Mouse (Mus musculus) lung, postnatal 14 days (tissue): ENCODE measurements around the gene Rab43.

Experiments used
- DNase-seq: peaks from one replicate; pipeline ENCODE4 v3.0.0; 2021

Rab43 gene

DNA sequence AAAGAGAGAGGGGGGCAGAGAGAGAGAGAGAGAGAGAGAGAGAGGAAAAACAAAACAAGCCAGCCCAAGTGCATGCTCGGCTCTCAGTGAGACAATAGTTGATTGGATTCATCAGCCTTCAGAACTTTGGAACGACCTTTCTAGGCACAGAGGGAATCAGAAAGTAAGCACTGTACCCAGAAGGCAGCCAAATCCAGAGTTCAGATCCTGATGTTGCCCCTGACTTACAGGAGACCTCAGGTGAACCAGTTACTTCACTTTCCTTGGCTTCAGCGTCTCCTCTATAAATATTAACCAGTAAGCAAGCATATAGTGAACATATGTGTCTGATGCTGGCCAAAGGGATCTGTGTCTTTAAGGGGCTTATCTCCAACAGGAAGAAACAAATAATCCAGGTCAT is 3.4 kb downstream of the Rab43 start:
- DNase-seq, result no peak

DNA sequence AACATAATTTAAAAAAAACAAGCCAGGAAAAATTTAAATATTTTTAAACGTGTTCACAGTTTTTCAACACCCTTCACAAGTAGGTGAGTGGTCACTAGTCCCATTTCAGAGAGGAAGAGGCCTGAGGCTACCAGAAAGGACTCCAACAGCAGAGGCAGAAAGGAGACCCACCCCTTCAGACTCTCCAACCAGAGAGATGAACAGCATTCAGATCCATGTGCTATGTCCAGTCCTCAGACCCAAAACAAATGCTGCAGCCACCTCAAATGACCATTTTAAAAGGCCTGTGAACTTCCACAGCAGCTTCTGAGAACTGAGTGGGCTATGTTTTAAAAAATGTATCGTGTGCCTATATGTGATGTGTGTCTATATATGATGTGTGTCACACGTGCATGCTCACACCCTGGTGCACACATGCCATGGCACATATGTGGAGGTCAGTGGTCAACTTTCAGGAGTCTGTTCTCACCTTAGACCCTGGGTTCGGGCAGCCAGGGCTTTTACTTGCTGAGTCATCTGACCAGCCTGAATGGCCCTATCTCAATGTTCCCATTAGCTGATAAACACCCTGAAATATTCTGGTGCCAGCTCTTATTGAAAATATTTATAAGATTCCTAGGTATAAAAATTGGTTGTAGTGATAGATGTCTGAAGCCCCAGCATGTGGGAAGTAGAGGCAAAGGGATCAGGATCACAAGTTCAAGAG is 4.1 kb downstream of the Rab43 start:
- no peak for DNase-seq

DNA sequence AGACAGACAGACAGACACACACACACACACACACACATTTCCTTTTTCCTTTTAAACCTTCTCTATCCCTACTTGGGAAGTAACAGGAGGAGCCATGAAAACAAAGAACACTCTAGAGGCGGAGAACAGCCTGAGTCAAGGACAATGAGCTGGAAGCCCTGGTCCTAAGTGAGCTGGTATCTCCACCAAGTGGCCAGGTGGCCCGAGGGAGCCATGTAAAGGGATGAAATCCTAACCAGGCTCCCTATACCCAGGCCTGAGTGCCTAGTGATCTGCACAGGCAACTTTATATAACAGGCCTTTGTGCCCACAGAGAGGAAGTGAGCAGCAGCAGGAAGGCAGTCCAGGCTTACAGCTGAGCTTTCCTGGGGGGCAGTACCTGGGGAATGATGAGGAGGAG is 5.1 kb downstream of the Rab43 start:
- DNase-seq, result no peak

- DNase-seq, result no peak
These were observed 5.9 kb downstream of the Rab43 start for GRCm38 (mm10) chr6:87806028-87806427.

DNA sequence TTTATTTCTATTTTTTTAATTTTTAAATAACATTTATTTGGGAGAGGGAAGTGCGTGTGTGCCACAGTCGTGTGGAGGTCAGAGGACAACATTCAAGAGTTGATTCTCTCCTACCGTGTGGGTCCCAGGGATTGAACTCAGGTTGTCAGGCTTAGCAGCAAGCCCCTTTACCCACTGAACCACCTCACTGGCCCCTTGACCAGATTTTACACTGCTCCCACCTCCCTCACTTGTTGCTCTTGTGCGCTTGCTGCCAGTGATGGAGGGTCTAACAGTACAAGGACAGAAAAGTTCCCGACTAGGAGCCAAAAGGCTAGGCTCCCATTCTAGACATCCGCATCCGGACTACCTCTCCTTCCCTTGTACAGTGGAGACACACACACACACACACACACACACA is 6.5 kb downstream of the Rab43 start:
- DNase-seq, result no peak

DNA sequence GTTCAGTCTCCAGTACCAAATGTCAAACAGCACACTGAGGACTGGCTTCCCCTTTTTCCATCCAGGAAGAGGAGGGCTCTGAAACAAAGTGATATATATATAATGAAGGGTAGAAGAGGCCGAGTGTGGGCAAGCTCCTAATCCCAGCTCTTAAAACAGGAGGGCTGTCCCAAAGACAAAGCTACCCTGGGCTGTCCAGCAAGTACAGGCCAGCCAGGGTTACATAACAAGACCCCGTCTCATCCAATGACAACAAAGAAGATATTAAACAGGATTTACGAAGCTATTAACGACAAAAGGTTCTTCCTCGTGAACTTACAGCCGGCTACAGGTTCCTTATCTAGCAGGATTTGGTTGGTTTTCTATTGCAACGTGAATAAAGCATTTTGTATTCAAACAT is 7.1 kb downstream of the Rab43 start:
- DNase-seq, result no peak

GRCm38 (mm10) chr6:87804036-87804435 is 7.9 kb downstream of the Rab43 start:
- no peak for DNase-seq

GRCm38 (mm10) chr6:87802462-87802861 is 9.5 kb downstream of the Rab43 start:
- DNase-seq, result no peak

- no peak for DNase-seq
These were observed 12.4 kb downstream of the Rab43 start for GRCm38 (mm10) chr6:87799576-87799975.

DNA sequence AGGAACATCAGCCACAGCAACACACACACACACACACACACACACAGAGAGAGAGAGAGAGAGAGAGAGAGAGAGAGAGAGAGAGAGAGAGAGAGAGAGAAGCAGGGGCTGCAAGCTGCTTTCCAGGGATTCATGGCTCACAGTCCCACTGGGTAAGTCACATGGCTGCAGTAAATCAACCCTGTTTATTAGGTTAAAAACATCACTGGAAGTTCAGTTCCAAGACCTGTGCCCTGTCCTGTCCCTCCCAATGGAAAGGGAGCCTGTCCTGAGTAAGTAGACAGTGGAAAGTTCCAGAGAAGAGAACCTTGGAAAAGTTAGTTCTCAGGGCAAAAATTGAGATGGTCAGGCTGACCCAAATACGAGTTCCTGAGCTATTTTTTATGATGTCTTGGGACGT is 14.6 kb downstream of the Rab43 start:
- DNase-seq, result no peak

- DNase-seq, result no peak
These were observed 15.6 kb downstream of the Rab43 start for GRCm38 (mm10) chr6:87796251-87796880.

- no peak for DNase-seq
These were observed 16.4 kb downstream of the Rab43 start for GRCm38 (mm10) chr6:87795385-87796150.

- no peak for DNase-seq
These were observed 18.0 kb downstream of the Rab43 start for GRCm38 (mm10) chr6:87793821-87794510.

GRCm38 (mm10) chr6:87791826-87792225 is 20.1 kb downstream of the Rab43 start:
- DNase-seq, result no peak

GRCm38 (mm10) chr6:87790779-87791480 is 21.0 kb downstream of the Rab43 start:
- DNase-seq, result peak; percentile 28

DNA sequence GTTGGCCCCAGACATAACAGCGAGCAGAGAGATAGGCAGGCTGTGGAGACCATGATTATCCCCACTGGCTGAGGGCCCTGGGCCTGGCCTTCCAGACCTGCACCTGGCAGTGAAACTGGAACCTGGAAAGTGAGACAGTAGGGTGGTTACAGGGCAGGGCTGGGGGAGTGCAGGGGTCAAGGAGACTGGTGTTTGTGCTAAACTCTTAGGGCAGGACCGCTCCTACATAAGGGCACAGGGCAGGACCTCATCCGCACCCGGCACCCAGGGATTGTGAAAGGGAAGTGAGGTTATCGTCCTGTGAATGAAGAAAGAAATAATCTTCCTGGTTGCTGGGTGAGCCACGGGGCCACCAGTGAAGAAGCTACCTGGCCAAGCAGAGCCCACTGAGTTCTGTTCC is 22.2 kb downstream of the Rab43 start:
- no peak for DNase-seq

GRCm38 (mm10) chr6:87788896-87789587 is 22.9 kb downstream of the Rab43 start:
- DNase-seq, result peak; percentile 53

DNA sequence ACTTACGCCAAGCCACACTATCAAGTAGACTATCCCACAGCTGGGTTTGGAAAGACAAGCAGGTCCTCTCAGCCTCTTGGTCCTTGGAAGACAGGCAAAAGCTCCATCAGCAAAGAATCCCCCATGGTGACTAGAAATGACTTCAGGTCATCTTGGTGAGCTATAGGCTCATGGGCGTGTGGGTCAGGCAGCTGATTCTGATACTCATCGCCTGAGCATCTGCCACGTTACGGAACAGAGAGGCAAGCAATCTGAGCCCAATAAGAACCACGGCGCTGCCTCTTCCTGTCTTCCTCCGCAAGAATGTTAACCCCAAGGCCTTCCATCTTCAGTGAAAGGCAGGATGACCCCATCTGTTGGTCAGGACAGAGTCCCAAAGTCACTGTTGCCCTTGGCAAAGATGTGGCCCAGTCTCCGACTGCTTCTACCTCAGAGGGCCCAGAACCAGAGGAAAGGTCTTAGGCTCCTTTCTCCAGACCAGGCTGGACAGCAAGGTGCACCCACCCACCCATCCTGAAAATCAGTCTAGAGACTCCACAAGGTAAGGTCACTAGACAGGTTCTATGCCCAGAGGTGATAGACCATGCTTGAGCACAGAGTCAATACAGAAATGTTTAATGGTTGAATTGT is 23.6 kb downstream of the Rab43 start:
- no peak for DNase-seq

- peak; percentile 15 for DNase-seq
These were observed 24.7 kb downstream of the Rab43 start for GRCm38 (mm10) chr6:87787108-87787890.

- DNase-seq, result no peak
These were observed 25.3 kb downstream of the Rab43 start for GRCm38 (mm10) chr6:87786621-87787020.

DNA sequence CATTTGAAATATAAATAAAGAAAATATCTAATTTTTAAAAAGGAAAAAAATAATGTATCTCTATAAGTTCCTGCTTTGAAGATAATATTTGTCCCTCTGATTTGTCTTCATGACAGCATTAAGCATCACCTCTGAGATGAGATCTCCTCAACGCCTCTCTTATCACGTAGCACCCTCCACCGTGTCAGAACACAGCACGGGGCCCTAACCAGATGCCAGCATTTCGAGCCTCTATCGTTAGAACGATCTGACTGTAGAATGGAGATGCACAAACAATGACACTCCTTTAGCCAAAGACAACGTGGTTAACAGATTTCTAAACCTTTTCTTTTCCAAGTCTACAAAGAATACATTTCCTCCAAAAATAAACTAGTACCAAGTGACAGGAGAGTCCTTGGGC is 27.9 kb downstream of the Rab43 start:
- DNase-seq, result no peak
